Mouse (Mus musculus) ES-E14 (cell line): ENCODE data around the gene Maz.

Source experiments
- CHD2 ChIP-seq: IDR thresholded peaks from 2 replicates; pipeline ENCODE4 v1.6.1; 2014; ENCODE audit warnings: mild to moderate bottlenecking, low read depth, low read length, inconsistent platforms
- ZNF384 ChIP-seq: IDR thresholded peaks from 2 replicates; pipeline ENCODE4 v1.6.1; 2012; ENCODE audit warnings: low read depth, low read length, inconsistent platforms

GRCm38 (mm10) chr7:126975493-126975892 is 51.3 kb downstream of the Maz start:
- TF ChIP-seq ZNF384 (no peak), CHD2 (no peak)
